Mouse (Mus musculus): ENCODE data around the gene Olfr1367. TPM values are rescaled to one million over a fixed set of nuclear protein-coding genes. Genes with fewer than 3 reads are reported as not detected.
"Not testable (repeated sequence)": the region's sequence is repeated elsewhere in the genome, so short reads cannot be mapped to it uniquely, and the experiment has no call there.

The Olfr1367 gene
- polyA plus RNA-seq, 1 experiment from 2014 or later = not detected

DNA sequence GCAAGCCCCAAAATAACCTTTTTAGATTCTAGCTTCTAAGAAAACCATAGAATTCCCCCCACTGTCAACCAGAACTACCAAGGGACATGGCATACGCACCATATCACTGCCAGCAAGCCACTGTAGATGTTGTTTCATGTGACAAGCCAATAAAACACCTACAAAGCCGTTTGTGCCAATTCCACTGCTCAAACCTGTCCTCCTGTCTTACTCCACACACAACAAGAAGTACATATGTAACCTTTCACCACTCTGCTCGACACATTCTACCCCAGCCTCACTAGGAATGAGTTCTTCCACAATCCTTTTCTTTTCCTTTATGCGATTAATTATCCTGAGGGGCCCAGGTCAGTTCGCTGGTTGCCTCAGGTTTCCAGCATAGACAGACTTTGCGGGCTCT lies 48.9 kb downstream of the Olfr1367 start:
- DNase-seq (ENCODE audit: low spot score) = no peak

GRCm38 (mm10) chr13:21396048-21396447 lies 49.3 kb downstream of the Olfr1367 start:
- not testable (repeated sequence) for DNase-seq (ENCODE audit: low spot score)

DNA sequence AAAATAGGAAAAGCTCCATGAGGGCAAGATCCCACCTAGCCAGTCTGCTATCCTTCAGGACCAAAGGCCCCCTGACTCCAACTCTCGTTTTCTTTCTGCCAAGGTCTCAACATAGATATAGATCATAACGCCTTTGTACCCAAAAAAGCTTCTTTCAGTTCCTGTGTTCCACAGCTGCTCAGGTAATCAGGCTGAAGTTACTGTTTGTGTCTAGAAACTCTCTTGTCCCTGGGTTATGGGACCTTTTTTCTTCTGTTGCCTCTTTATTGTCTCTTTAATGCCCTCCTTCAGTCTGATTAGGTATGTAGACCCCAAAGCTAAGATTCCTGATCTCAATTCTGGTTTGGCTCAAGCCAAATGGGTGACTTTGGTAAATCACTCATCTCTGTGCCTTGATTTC lies 50.8 kb downstream of the Olfr1367 start:
- DNase-seq (ENCODE audit: low spot score) = no peak

Small RNAs within 50 kb of the gene (microRNA-seq; reads per million reads assigned to microRNA genes)
- gene Mir6942 (ENCODE audit: borderline number of aligned reads) = not detected

Other genes starting within 250 kb of the Olfr1367 start
- gene Olfr1369-ps1, start 235.4 kb upstream of the Olfr1367 start, polyA plus RNA-seq (2015; fragmentation: Nextera tagmentation; extraction: Ambion mirVana) = 0.14 and 0.18 TPM in 2 replicates
- gene Olfr263, start 217.3 kb upstream of the Olfr1367 start, polyA plus RNA-seq (2015; fragmentation: Nextera tagmentation; extraction: Ambion mirVana) = not detected in 2 replicates
- gene Olfr1368, start 201.0 kb upstream of the Olfr1367 start, polyA plus RNA-seq (2015; fragmentation: Nextera tagmentation; extraction: Ambion mirVana) = not detected in 2 replicates
- gene Trim27, start 167.5 kb upstream of the Olfr1367 start, polyA plus RNA-seq (2015; fragmentation: Nextera tagmentation; extraction: Ambion mirVana) = 160 and 174 TPM in 2 replicates
- not detected in 2 replicates for gene Gpx5, start 54.2 kb upstream of the Olfr1367 start, polyA plus RNA-seq (2015; fragmentation: Nextera tagmentation; extraction: Ambion mirVana)
- gene Gpx6, start 34.8 kb upstream of the Olfr1367 start, polyA plus RNA-seq (2015; fragmentation: Nextera tagmentation; extraction: Ambion mirVana) = 1.7 and 1.9 TPM in 2 replicates
- 10.4 and 11.3 TPM in 2 replicates for gene Zscan12, start 15.9 kb downstream of the Olfr1367 start, polyA plus RNA-seq (2015; fragmentation: Nextera tagmentation; extraction: Ambion mirVana)
- gene Zkscan3, start 55.8 kb downstream of the Olfr1367 start, polyA plus RNA-seq (2015; fragmentation: Nextera tagmentation; extraction: Ambion mirVana) = 49.1 and 58.1 TPM in 2 replicates
- gene Pgbd1, start 94.1 kb downstream of the Olfr1367 start, polyA plus RNA-seq (2015; fragmentation: Nextera tagmentation; extraction: Ambion mirVana) = 1.4 and 1.5 TPM in 2 replicates
- 18.1 and 23.6 TPM in 2 replicates for gene Zscan26, start 106.8 kb downstream of the Olfr1367 start, polyA plus RNA-seq (2015; fragmentation: Nextera tagmentation; extraction: Ambion mirVana)
- 0.82 and 1.3 TPM in 2 replicates for gene Nkapl, start 121.6 kb downstream of the Olfr1367 start, polyA plus RNA-seq (2015; fragmentation: Nextera tagmentation; extraction: Ambion mirVana)
- gene Zkscan4, start 132.0 kb downstream of the Olfr1367 start, polyA plus RNA-seq (2015; fragmentation: Nextera tagmentation; extraction: Ambion mirVana) = 1.1 and 1.2 TPM in 2 replicates
- not detected in 2 replicates for gene Gm10065, start 132.5 kb downstream of the Olfr1367 start, polyA plus RNA-seq (2015; fragmentation: Nextera tagmentation; extraction: Ambion mirVana)
- gene AK157302, start 148.3 kb downstream of the Olfr1367 start, polyA plus RNA-seq (2015; fragmentation: Nextera tagmentation; extraction: Ambion mirVana) = 0.22 TPM in 2 replicates
- 4.9 and 9.3 TPM in 2 replicates for gene Gm11273, start 154.5 kb downstream of the Olfr1367 start, polyA plus RNA-seq (2015; fragmentation: Nextera tagmentation; extraction: Ambion mirVana)
- gene Zkscan8, start 184.2 kb downstream of the Olfr1367 start, polyA plus RNA-seq (2015; fragmentation: Nextera tagmentation; extraction: Ambion mirVana) = 3.2 and 4.4 TPM in 2 replicates
- 0.04 TPM in 1 of 2 replicates, not detected in the other for gene Olfr1366, start 195.9 kb downstream of the Olfr1367 start, polyA plus RNA-seq (2015; fragmentation: Nextera tagmentation; extraction: Ambion mirVana)
- gene Olfr1535, start 213.0 kb downstream of the Olfr1367 start, polyA plus RNA-seq (2015; fragmentation: Nextera tagmentation; extraction: Ambion mirVana) = not detected in 2 replicates
- gene Olfr1364, start 234.8 kb downstream of the Olfr1367 start, polyA plus RNA-seq (2015; fragmentation: Nextera tagmentation; extraction: Ambion mirVana) = not detected in 2 replicates